Mouse (Mus musculus) kidney, postnatal 0 days (tissue): ENCODE measurements around the gene Ldlrap1. TPM values are rescaled to one million over a fixed set of nuclear protein-coding genes. Genes with fewer than 3 reads are reported as not detected.
A peak's percentile ranks its signal among the peaks of the same experiment; 100 is the strongest.

Source experiments
- ATAC-seq: fragments of 200-750 bp; cut with Nextera tagmentation; replicated peaks from 2 replicates; pipeline ENCODE4 v1.8.0; 2017; ENCODE audit warnings: low read depth, moderate number of reproducible peaks, moderate TSS enrichment, moderate library complexity; ENCODE audit not compliant: low FRiP score
- DNase-seq: peaks from one replicate; pipeline ENCODE4 v3.0.0-alpha.2; 2016; ENCODE audit warnings: low spot score
- H3K27ac ChIP-seq: fragments of 300-500 bp; sonication (generic); 2 replicates; pipeline ENCODE4 v1.5.1; 2014; ENCODE audit warnings: mild to moderate bottlenecking
- H3K27me3 ChIP-seq: fragments of 300-500 bp; sonication (generic); 2 replicates; pipeline ENCODE4 v1.6.1; 2014; ENCODE audit warnings: low read length, mixed read lengths; ENCODE audit not compliant: insufficient read depth
- H3K36me3 ChIP-seq: fragments of 300-500 bp; sonication (generic); 2 replicates; pipeline ENCODE4 v1.6.1; 2014; ENCODE audit warnings: low read length, mixed read lengths; ENCODE audit not compliant: insufficient read depth
- H3K4me1 ChIP-seq: fragments of 300-500 bp; sonication (generic); replicated peaks from 2 replicates; pipeline ENCODE4 v1.6.1; 2014; ENCODE audit warnings: antibody characterized with exemption, low read length, mixed read lengths; ENCODE audit not compliant: insufficient read depth
- H3K4me2 ChIP-seq: fragments of 300-500 bp; sonication (generic); 2 replicates; pipeline ENCODE4 v1.6.1; 2014; ENCODE audit warnings: mild to moderate bottlenecking, low read length, moderate library complexity, mixed read lengths
- H3K4me3 ChIP-seq: fragments of 300-500 bp; sonication (generic); replicated peaks from 2 replicates; pipeline ENCODE4 v1.5.1; 2014; ENCODE audit warnings: low read depth, low read length
- H3K9ac ChIP-seq: fragments of 300-500 bp; sonication (generic); 2 replicates; pipeline ENCODE4 v1.6.1; 2014; ENCODE audit warnings: low read depth, low read length
- H3K9me3 ChIP-seq: fragments of 300-500 bp; sonication (generic); replicated peaks from 2 replicates; pipeline ENCODE4 v1.6.1; 2016; ENCODE audit warnings: low read length, inconsistent platforms, mixed read lengths
- CTCF ChIP-seq: IDR thresholded peaks from 2 replicates; pipeline ENCODE4 v1.5.1; 2016; ENCODE audit warnings: antibody characterized with exemption, low read depth, mild to moderate bottlenecking, moderate library complexity
- WGBS: fragments of 180-500 bp; shearing (Covaris S2); extraction: QIAGEN DNeasy Blood & Tissue Kit; methylation state at CpG from one replicate; pipeline ENCODE4 v1.1.7; 2014; 5-methylcytosine and 5-hydroxymethylcytosine counted together
- polyA plus RNA-seq: library from polyadenylated mRNA; unstranded; fragments of >200 nt; fragmentation: Nextera tagmentation; extraction: Ambion mirVana; gene quantifications from 2 replicates; pipeline ENCODE4 v1.2.1, GENCODE M21; 2015

Ldlrap1 gene
- polyA plus RNA-seq: 21.2 and 21.3 TPM in 2 replicates

GRCm38 (mm10) chr4:134767426-134768225 lies at the start of gene Ldlrap1:
TSS of gene Ldlrap1 (minus strand) at chr4:134768024.
- DNase-seq (peak; percentile 83), ATAC-seq (peak; percentile 74)
- Histone ChIP-seq H3K4me1 (peaks cover 23% of the 10 kb centered on the region), H3K27ac (peak within 1 kb of the TSS; percentile 62), H3K4me3 (peak within 1 kb of the TSS; percentile 67), H3K4me2 (peak within 1 kb of the TSS; percentile 94), H3K36me3 (no peaks in the 10 kb centered on the region), H3K9me3 (no peaks in the 10 kb centered on the region), H3K9ac (peak within 1 kb of the TSS; percentile 85), H3K27me3 (no peaks in the 10 kb centered on the region)
- under 1% methylated on average over 73 of the region's 80 CpGs for WGBS
- no peak for TF ChIP-seq CTCF

GRCm38 (mm10) chr4:134814229-134814571 lies 46.4 kb upstream of the Ldlrap1 start:
- WGBS: 84% methylated on average over 4 of the region's 4 CpGs
- no peak for ATAC-seq
- Histone ChIP-seq H3K4me2 (no peak overlapping the region), H3K9ac (no peak overlapping the region), H3K27me3 (no peaks in the 10 kb centered on the region), H3K4me1 (no peaks in the 10 kb centered on the region), H3K4me3 (no peak overlapping the region), H3K36me3 (peaks cover 18% of the 10 kb centered on the region), H3K27ac (no peak overlapping the region), H3K9me3 (no peaks in the 10 kb centered on the region)
- DNase-seq: no peak
- no peak for TF ChIP-seq CTCF

- Histone ChIP-seq H3K9me3 (no peaks in the 10 kb centered on the region), H3K27ac (no peak overlapping the region), H3K9ac (no peak overlapping the region; the same call in 1 of the 2 replicates), H3K4me2 (no peak overlapping the region), H3K27me3 (no peaks in the 10 kb centered on the region), H3K36me3 (peaks cover 22% of the 10 kb centered on the region), H3K4me1 (no peaks in the 10 kb centered on the region), H3K4me3 (no peak overlapping the region)
- WGBS: 91% methylated on average over 17 of the region's 17 CpGs
- DNase-seq: no peak
- ATAC-seq: no peak
- TF ChIP-seq CTCF: no peak
Measured at GRCm38 (mm10) chr4:134813406-134814228, 45.8 kb upstream of the Ldlrap1 start.

- H3K36me3 ChIP-seq: peaks cover 58% of the 10 kb centered on the region
- peaks cover 14% of the 10 kb centered on the region; the same call in 1 of the 2 replicates for H3K4me1 ChIP-seq
- TF ChIP-seq CTCF: no peak
- DNase-seq (no peak), ATAC-seq (no peak)
- no peaks in the 10 kb centered on the region for H3K9me3 ChIP-seq
- H3K4me3 ChIP-seq: no peak overlapping the region
- H3K9ac ChIP-seq: no peak overlapping the region
- no peak overlapping the region for H3K4me2 ChIP-seq
- 57% methylated on average over 5 of the region's 5 CpGs for WGBS
- no peaks in the 10 kb centered on the region for H3K27me3 ChIP-seq
- H3K27ac ChIP-seq: no peak overlapping the region
Measured at GRCm38 (mm10) chr4:134804765-134805164, 36.9 kb upstream of the Ldlrap1 start.

- H3K4me1 ChIP-seq: peaks cover 14% of the 10 kb centered on the region; the same call in 1 of the 2 replicates
- H3K36me3 ChIP-seq: peaks cover 42% of the 10 kb centered on the region
- ATAC-seq: no peak
- H3K27me3 ChIP-seq: no peaks in the 10 kb centered on the region
- TF ChIP-seq CTCF: no peak
- no peaks in the 10 kb centered on the region for H3K9me3 ChIP-seq
- no peak overlapping the region for H3K4me2 ChIP-seq
- H3K27ac ChIP-seq: no peak overlapping the region; the same call in 1 of the 2 replicates
- WGBS: 72% methylated on average over 3 of the region's 3 CpGs
- H3K4me3 ChIP-seq: no peak overlapping the region
- no peak overlapping the region for H3K9ac ChIP-seq
- no peak for DNase-seq
Measured at GRCm38 (mm10) chr4:134802765-134803164, 34.9 kb upstream of the Ldlrap1 start.

- DNase-seq (peak; percentile 23), ATAC-seq (no peak; the same call in 1 of the 2 replicates)
- no peak overlapping the region for H3K9ac ChIP-seq
- H3K36me3 ChIP-seq: peaks cover 42% of the 10 kb centered on the region
- peaks cover 14% of the 10 kb centered on the region; the same call in 1 of the 2 replicates for H3K4me1 ChIP-seq
- TF ChIP-seq CTCF: no peak
- H3K4me2 ChIP-seq: no peak overlapping the region
- H3K27ac ChIP-seq: no peak overlapping the region; the same call in 1 of the 2 replicates
- H3K4me3 ChIP-seq: no peak overlapping the region
- no peaks in the 10 kb centered on the region for H3K9me3 ChIP-seq
- WGBS: 67% methylated on average over 10 of the region's 10 CpGs
- H3K27me3 ChIP-seq: no peaks in the 10 kb centered on the region
Measured at GRCm38 (mm10) chr4:134802155-134802554, 34.3 kb upstream of the Ldlrap1 start.
